Mouse (Mus musculus): ENCODE measurements around the gene Ak4. TPM values are rescaled to one million over a fixed set of nuclear protein-coding genes. Genes with fewer than 3 reads are reported as not detected.
"Not testable (repeated sequence)": the region's sequence is repeated elsewhere in the genome, so short reads cannot be mapped to it uniquely, and the experiment has no call there.

Gene Ak4
- total RNA-seq (2017) = 0.12 TPM in 1 of 2 replicates, not detected in the other

GRCm38 (mm10) chr4:101419151-101419910, at the start of gene Ak4:
Ak4 (plus strand) TSS chr4:101419277.
- ATAC-seq (ENCODE audit: extremely low read depth, insufficient number of reproducible peaks, low FRiP score, poor library complexity, severe bottlenecking) = no peak

DNA sequence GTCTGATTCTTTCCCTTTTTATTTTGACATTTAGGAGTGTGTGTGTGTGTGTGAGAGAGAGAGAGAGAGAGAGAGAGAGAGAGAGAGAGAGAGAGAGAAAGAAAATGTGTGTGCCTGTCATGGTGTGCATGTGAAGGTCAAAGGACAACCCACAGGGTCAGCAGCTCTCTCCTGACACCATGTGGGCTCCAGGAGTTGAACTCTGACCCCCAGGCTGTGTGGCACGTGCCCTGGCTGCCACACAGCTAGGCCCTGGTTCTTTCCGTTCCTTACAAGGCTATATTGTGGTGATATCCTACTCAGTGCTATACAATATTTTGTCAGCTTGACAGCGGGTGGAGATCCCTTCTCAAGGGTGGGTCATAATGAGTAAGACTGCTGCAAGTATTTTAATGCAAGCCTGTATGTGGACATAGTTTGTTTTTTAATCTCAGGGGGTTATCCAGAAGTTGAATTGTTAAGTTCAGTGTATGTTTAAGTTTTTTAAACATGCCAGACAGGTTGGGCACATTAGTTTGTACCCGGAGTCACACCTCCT, 49.3 kb upstream of the Ak4 start:
- ATAC-seq (ENCODE audit: extremely low read depth, insufficient number of reproducible peaks, low FRiP score, poor library complexity, severe bottlenecking) = no peak

GRCm38 (mm10) chr4:101372283-101372682, 46.8 kb upstream of the Ak4 start:
- ATAC-seq (ENCODE audit: extremely low read depth, insufficient number of reproducible peaks, low FRiP score, poor library complexity, severe bottlenecking) = no peak

DNA sequence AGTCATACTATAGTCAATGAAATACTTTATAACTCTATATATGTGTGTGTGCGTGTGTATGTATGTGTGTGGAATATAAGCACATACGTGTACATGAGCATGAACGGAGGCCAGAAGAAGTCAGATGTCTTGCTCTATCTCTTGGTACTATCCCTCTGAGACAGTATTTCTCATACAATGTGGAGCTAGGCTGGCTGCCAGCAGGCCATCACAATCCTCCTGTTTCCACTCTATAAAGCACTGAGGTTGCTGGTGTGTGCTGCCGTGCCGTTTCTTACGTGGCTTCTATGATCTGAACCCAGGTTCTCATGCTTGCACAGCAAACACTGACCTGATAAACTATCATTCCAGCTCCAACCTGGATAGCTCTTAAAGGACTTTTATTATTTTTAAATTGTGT, 46.3 kb upstream of the Ak4 start:
- ATAC-seq (ENCODE audit: extremely low read depth, insufficient number of reproducible peaks, low FRiP score, poor library complexity, severe bottlenecking) = no peak

DNA sequence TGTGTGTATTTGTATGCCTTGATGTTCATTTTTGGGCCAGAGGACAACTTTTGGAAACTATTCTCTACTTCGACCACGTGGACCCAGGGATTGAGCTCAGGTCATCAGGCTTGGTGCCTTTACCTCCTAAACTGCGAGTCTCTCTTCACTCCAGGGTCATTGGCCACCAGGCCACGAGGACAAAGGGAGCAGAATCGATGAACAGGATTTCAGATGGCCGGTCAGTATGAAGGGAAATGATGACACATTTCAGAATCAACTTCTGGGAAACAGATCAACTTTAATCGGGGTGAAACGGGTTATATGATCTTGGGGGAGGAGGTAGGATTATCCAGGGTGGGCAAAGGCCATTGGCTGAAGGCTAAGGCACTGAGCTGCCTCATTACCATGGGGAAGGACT, 45.0 kb upstream of the Ak4 start:
- no peak for ATAC-seq (ENCODE audit: extremely low read depth, insufficient number of reproducible peaks, low FRiP score, poor library complexity, severe bottlenecking)

DNA sequence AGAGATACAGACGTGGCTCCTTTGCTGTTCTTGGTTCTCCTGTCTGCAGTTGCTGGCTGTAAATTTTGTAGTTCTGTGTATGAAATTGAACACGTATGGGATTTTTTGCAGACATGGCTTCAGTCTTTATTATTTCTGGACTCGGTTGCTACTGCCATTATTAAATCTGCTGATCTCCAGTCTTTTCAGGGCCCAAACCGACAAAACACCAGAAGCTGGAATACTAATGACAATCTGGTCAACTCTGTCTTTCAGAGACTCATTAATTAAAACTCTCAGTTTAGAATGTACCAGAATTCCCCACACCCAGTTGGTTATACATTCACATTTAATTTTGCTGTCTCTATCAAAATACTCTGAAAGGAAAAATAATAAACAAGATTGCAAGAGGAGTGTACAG, 42.2 kb upstream of the Ak4 start:
- ATAC-seq (ENCODE audit: extremely low read depth, insufficient number of reproducible peaks, low FRiP score, poor library complexity, severe bottlenecking) = no peak

- ATAC-seq (ENCODE audit: extremely low read depth, insufficient number of reproducible peaks, low FRiP score, poor library complexity, severe bottlenecking) = no peak
These were observed 40.8 kb upstream of the Ak4 start for GRCm38 (mm10) chr4:101378241-101378640.

DNA sequence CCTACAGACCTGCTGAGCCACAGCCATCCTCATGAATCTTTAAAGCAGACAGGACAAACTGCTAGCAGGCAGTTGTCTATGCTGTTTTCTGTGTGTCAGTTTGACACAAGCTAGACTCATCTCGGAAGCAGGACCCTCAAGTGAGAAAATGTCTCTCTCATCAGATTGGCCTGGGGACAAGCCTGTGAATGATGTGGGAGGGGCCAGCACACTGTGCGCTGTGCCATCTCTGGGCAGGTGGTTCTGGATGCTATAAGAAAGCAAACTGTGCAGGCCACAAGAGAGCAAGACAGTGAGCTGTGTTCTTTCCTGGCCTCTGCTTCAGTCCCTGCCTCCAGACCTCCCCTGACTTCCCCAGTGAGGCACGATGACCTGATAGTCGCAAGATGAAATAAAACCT, 40.3 kb upstream of the Ak4 start:
- no peak for ATAC-seq (ENCODE audit: extremely low read depth, insufficient number of reproducible peaks, low FRiP score, poor library complexity, severe bottlenecking)

DNA sequence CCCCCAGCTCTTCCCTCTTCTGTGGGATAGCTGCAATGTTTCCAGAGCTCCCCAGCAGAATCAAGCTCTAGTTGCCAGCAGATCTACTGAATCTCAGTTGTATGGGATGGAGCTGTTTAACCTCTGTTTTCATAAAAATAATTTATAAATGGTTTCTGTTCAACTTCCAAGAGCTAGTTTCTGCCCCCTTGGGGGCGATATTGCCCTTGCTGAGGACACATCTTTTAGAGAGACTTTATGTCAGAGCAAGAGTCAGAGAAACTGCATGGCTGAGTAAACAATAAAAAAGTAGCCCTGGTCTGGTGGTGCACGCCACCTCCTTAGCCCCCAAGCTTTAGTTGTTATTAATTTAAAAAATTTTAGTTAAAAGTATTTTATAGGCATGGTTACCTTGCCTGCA, 34.1 kb upstream of the Ak4 start:
- ATAC-seq (ENCODE audit: extremely low read depth, insufficient number of reproducible peaks, low FRiP score, poor library complexity, severe bottlenecking) = no peak

- ATAC-seq (ENCODE audit: extremely low read depth, insufficient number of reproducible peaks, low FRiP score, poor library complexity, severe bottlenecking) = no peak
These were observed 30.8 kb upstream of the Ak4 start for GRCm38 (mm10) chr4:101388246-101388645.

DNA sequence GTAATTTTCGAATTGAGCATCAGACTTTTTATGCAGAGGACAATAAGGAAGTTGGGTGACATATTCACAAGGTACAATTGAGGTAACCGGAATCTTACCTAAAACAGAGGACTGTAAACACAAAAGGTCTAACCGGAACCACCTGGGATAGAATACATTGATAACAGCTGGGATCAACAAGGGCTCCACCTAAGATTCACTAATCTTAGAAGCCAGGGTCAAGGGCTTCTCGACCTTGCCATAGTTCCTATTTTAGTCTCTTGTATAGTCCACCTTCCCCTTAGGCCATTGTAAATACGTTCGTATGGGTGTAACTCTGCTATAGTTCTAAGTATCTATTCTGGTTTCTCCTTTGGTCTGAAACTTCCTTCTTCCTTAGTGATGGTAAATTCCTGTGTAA, 30.4 kb upstream of the Ak4 start:
- not testable (repeated sequence) for ATAC-seq (ENCODE audit: extremely low read depth, insufficient number of reproducible peaks, low FRiP score, poor library complexity, severe bottlenecking)

- ATAC-seq (ENCODE audit: extremely low read depth, insufficient number of reproducible peaks, low FRiP score, poor library complexity, severe bottlenecking) = no peak
These were observed 26.8 kb upstream of the Ak4 start for GRCm38 (mm10) chr4:101392229-101392628.

DNA sequence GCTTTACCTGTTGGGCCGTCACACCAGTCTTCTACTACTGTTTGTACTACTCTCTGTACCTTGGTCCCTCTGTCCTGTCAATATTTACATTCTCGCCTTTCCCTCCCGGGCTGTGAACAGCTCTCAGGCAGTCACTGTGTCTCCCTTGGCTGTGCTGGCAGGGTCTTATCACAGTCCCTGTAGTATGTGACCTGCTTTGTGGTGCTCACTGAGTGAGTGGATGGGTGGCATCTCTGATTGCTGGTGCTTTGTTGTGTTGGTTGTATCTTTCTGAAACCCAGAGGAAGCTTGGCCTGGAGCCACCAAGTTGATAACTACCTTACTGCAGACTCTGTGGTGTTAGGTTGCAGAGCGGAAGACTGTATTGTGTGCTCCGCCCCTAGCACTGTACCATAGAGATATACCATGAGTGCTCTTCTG, 25.8 kb upstream of the Ak4 start:
- no peak for ATAC-seq (ENCODE audit: extremely low read depth, insufficient number of reproducible peaks, low FRiP score, poor library complexity, severe bottlenecking)

DNA sequence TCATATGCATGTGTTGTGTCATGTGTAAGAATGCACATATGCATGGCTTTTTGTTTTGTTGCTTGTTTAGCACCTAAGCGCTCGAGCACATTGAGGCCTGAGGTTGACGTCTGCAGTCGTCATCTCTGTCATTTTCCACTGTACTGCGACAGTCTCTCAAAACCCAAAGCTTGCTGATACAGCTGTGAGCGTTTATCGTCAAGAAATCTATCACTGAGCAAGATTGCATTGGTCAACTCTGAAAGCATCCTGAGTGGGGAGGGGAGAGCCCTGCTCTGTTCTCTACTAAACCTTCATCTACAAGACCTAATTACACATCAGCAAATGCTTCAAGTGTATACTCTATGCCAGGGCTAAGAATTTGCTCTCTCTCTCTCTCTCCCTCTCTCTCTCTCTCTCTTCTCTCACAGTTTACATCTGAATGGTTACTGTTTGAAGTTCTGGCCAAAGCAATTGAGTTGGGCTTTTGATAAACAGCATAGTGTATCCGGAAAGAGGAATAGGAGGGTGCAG, 24.0 kb upstream of the Ak4 start:
- ATAC-seq (ENCODE audit: extremely low read depth, insufficient number of reproducible peaks, low FRiP score, poor library complexity, severe bottlenecking) = no peak

DNA sequence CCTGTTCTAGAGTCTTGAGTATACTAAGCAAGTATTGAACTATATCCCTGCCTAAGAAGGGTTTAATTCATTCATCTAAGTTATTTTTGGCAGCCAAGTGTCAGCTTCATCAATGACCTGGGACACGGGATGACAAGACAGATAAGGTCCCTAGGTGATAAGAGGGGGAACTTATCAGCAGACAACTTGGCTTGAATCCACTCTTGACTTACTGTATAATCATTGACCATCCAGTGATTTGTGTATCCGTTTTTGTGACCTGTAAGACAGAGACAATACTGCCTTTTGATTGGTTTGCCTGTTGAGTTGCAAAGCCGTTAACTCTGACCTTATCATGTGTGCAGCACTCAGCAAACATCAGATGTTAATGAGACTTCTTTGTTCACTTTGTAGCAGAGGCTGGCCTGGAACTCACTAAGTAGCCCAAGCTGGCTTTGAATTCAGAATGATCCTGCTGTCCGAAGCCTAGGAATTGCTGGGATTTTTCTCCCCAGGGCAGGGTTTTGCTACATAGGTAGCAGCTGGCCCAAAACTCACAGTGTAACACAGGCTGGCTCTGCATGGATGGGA, 19.0 kb upstream of the Ak4 start:
- ATAC-seq (ENCODE audit: extremely low read depth, insufficient number of reproducible peaks, low FRiP score, poor library complexity, severe bottlenecking) = no peak

GRCm38 (mm10) chr4:101401945-101402344, 17.1 kb upstream of the Ak4 start:
- no peak for ATAC-seq (ENCODE audit: extremely low read depth, insufficient number of reproducible peaks, low FRiP score, poor library complexity, severe bottlenecking)

- ATAC-seq (ENCODE audit: extremely low read depth, insufficient number of reproducible peaks, low FRiP score, poor library complexity, severe bottlenecking) = no peak
These were observed 14.2 kb upstream of the Ak4 start for GRCm38 (mm10) chr4:101404863-101405262.

DNA sequence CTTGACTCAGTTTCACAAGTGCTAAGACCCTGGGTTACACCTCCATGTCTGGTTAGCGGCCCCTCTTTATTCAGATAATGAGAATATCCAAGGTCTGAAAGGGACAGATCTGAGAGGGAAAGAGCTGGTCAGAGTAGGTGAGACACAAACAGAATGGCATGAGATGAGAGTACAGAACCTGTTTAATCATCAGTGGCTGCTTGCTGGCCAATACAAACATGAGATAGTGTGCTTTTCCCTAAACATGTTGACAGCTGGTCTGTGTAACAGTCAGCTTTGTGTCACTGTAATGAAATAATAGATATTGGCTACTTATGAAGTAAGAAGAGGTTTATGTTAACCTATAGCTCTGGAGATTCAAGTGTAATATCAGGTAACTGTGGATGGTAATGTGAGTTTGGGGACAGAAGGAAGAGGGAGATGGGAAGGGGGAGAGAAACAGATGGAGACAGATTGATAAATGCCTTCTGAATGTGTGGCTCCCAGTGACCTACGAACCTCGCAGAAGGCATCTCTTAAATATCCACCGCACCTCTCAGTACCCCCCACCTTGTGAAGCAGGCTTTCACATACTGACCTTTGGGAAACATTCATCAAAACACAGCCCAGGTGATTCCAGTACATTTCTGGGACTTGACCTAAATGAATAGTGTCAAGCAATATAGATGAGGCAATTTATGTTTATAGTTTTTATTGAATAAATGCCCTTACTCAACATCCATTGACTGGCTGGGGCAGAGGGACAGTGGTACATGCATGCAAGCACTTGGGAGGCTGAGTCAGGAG, 12.5 kb upstream of the Ak4 start:
- ATAC-seq (ENCODE audit: extremely low read depth, insufficient number of reproducible peaks, low FRiP score, poor library complexity, severe bottlenecking) = no peak

- ATAC-seq (ENCODE audit: extremely low read depth, insufficient number of reproducible peaks, low FRiP score, poor library complexity, severe bottlenecking) = no peak
These were observed 2.1 kb upstream of the Ak4 start for GRCm38 (mm10) chr4:101416966-101417365.

Data from neutrophil, adult 5-6 weeks (primary cell).